Mouse (Mus musculus) spleen, postnatal 10 days (tissue): Measurements from ENCODE around the gene Smco1.
"Not testable (repeated sequence)": the region's sequence is repeated elsewhere in the genome, so short reads cannot be mapped to it uniquely, and the experiment has no call there.

Experiments
- DNase-seq, 2 experiments: peaks; one replicate each; pipeline ENCODE4 v3.0.0; 2021 to 2022; ENCODE audit warnings: low spot score in 2 of 2

The Smco1 gene

GRCm38 (mm10) chr16:32271291-32271690 lies at the start of gene Smco1:
Gene Smco1 (plus strand): TSS chr16:32271468.
- DNase-seq: no peak

GRCm38 (mm10) chr16:32221803-32222202 lies 49.5 kb upstream of the Smco1 start:
- no peak for DNase-seq

- DNase-seq: no peak
Measured at GRCm38 (mm10) chr16:32222399-32222798, 48.9 kb upstream of the Smco1 start.

- DNase-seq: not testable (repeated sequence)
Measured at GRCm38 (mm10) chr16:32232050-32232449, 39.2 kb upstream of the Smco1 start.

- DNase-seq: no peak
Measured at GRCm38 (mm10) chr16:32237930-32238680, 33.2 kb upstream of the Smco1 start.

GRCm38 (mm10) chr16:32239428-32240312 lies 31.6 kb upstream of the Smco1 start:
- DNase-seq: no peak

GRCm38 (mm10) chr16:32243901-32244300 lies 27.4 kb upstream of the Smco1 start:
- DNase-seq: no peak

GRCm38 (mm10) chr16:32246351-32246791 lies 24.9 kb upstream of the Smco1 start:
- DNase-seq: peak; percentile 68

GRCm38 (mm10) chr16:32246952-32247370 lies 24.3 kb upstream of the Smco1 start, which contains the start of the genes Fbxo45 and Wdr53:
Gene Fbxo45 (minus strand): TSS chr16:32247158.
Gene Wdr53 (plus strand): TSS chr16:32247227.
- DNase-seq: peak; percentile 91 to 98

- DNase-seq: peak in 1 of 2 experiments; percentile 65
Measured at GRCm38 (mm10) chr16:32264225-32264624, 7.0 kb upstream of the Smco1 start.

- DNase-seq: peak in 1 of 2 experiments; percentile 64
Measured at GRCm38 (mm10) chr16:32273338-32273737, 2.1 kb downstream of the Smco1 start.

GRCm38 (mm10) chr16:32275041-32275440 lies 3.8 kb downstream of the Smco1 start:
- no peak for DNase-seq

- DNase-seq: no peak
Measured at GRCm38 (mm10) chr16:32275830-32276229, 4.6 kb downstream of the Smco1 start.

- peak; percentile 91 for DNase-seq
Measured at GRCm38 (mm10) chr16:32277308-32278256, 6.3 kb downstream of the Smco1 start, which contains the start of gene Rnf168. Gene Rnf168 (plus strand): TSS chr16:32277459.

- DNase-seq: peak; percentile 22 to 24
Measured at GRCm38 (mm10) chr16:32278396-32278795, 7.1 kb downstream of the Smco1 start.

GRCm38 (mm10) chr16:32280211-32280610 lies 8.9 kb downstream of the Smco1 start:
- no peak for DNase-seq

GRCm38 (mm10) chr16:32282608-32283007 lies 11.3 kb downstream of the Smco1 start:
- DNase-seq: no peak

GRCm38 (mm10) chr16:32291821-32292220 lies 20.6 kb downstream of the Smco1 start:
- no peak for DNase-seq

GRCm38 (mm10) chr16:32299617-32300016 lies 28.3 kb downstream of the Smco1 start:
- not testable (repeated sequence) for DNase-seq

GRCm38 (mm10) chr16:32303046-32303445 lies 31.8 kb downstream of the Smco1 start:
- DNase-seq: no peak

GRCm38 (mm10) chr16:32303886-32304285 lies 32.6 kb downstream of the Smco1 start:
- no peak for DNase-seq
